Mouse (Mus musculus) heart, postnatal 0 days (tissue): ENCODE measurements around the gene Rnase11. TPM values are rescaled to one million over a fixed set of nuclear protein-coding genes. Genes with fewer than 3 reads are reported as not detected.
A peak's percentile ranks its signal among the peaks of the same experiment; 100 is the strongest.
"Not testable (repeated sequence)": the region's sequence is repeated elsewhere in the genome, so short reads cannot be mapped to it uniquely, and the experiment has no call there.

Experiments used
- ATAC-seq: fragments of 200-750 bp; cut with Nextera tagmentation; 2 replicates; pipeline ENCODE4 v1.8.0; 2017; ENCODE audit warnings: low read depth, moderate number of reproducible peaks, moderate library complexity; ENCODE audit not compliant: insufficient read depth
- DNase-seq: peaks from one replicate; pipeline ENCODE4 v3.0.0-alpha.2; 2016; ENCODE audit warnings: low spot score
- H3K27ac ChIP-seq: fragments of 300-500 bp; sonication (generic); 2 replicates; pipeline ENCODE4 v1.5.1; 2014; ENCODE audit warnings: low read depth, mild to moderate bottlenecking
- H3K27me3 ChIP-seq: fragments of 300-500 bp; sonication (generic); 2 replicates; pipeline ENCODE4 v1.6.1; 2014; ENCODE audit warnings: low read length, mixed read lengths; ENCODE audit not compliant: control insufficient read depth, insufficient read depth
- H3K36me3 ChIP-seq: fragments of 300-500 bp; sonication (generic); replicated peaks from 2 replicates; pipeline ENCODE4 v1.6.1; 2014; ENCODE audit warnings: low read length, mixed read lengths; ENCODE audit not compliant: control insufficient read depth, insufficient read depth
- H3K4me1 ChIP-seq: fragments of 300-500 bp; sonication (generic); 2 replicates; pipeline ENCODE4 v1.6.1; 2014; ENCODE audit warnings: antibody characterized with exemption; ENCODE audit not compliant: control insufficient read depth, insufficient read depth
- H3K4me2 ChIP-seq: fragments of 300-500 bp; sonication (generic); 2 replicates; pipeline ENCODE4 v1.6.1; 2014; ENCODE audit warnings: low read depth, mild to moderate bottlenecking, low read length, moderate library complexity
- H3K4me3 ChIP-seq: fragments of 300-500 bp; sonication (generic); 2 replicates; pipeline ENCODE4 v1.5.1; 2014; ENCODE audit warnings: low read depth, low read length
- H3K9ac ChIP-seq: fragments of 300-500 bp; sonication (generic); replicated peaks from 2 replicates; pipeline ENCODE4 v1.6.1; 2014; ENCODE audit warnings: low read depth, low read length, mixed read lengths
- H3K9me3 ChIP-seq: fragments of 300-500 bp; sonication (generic); replicated peaks from 2 replicates; pipeline ENCODE4 v1.6.1; 2016; ENCODE audit warnings: low read length; ENCODE audit not compliant: control insufficient read depth
- CTCF ChIP-seq: IDR thresholded peaks from 2 replicates; pipeline ENCODE4 v1.5.1; 2016; ENCODE audit warnings: antibody characterized with exemption, control low read depth, low read depth
- EP300 ChIP-seq: IDR thresholded peaks from 2 replicates; pipeline ENCODE4 v1.6.1; 2016; ENCODE audit warnings: antibody characterized with exemption, low read depth
- WGBS: fragments of 180-500 bp; shearing (Covaris S2); extraction: QIAGEN DNeasy Blood & Tissue Kit; methylation state at CpG from one replicate; pipeline ENCODE4 v1.1.7; 2014; 5-methylcytosine and 5-hydroxymethylcytosine counted together
- polyA plus RNA-seq: library from polyadenylated mRNA; unstranded; fragments of >200 nt; fragmentation: Nextera tagmentation; extraction: Ambion mirVana; gene quantifications from 2 replicates; pipeline ENCODE4 v1.2.1, GENCODE M21; 2015
- total RNA-seq: library from RNA; depleted of rRNA; stranded (reverse); fragments of >200 nt; gene quantifications from 2 replicates; pipeline ENCODE4 v1.2.3, GENCODE M21; 2014; ENCODE audit warnings: low replicate concordance

The Rnase11 gene
- total and polyA plus RNA-seq, 2 experiments from 2014 or later, result not detected

- no peaks in the 10 kb centered on the region for H3K36me3 ChIP-seq
- no peak for DNase-seq
- no peak overlapping the region for H3K27ac ChIP-seq
- 80% methylated on average over 4 of the region's 4 CpGs for WGBS
- H3K9ac ChIP-seq, result no peak overlapping the region
- TF ChIP-seq EP300 (no peak), CTCF (no peak)
- H3K4me1 ChIP-seq, result no peaks in the 10 kb centered on the region
- no peaks in the 10 kb centered on the region for H3K27me3 ChIP-seq
- no peak overlapping the region for H3K4me3 ChIP-seq
- no peak overlapping the region for H3K4me2 ChIP-seq
- ATAC-seq, result no peak
- H3K9me3 ChIP-seq, result 0 out of 2 replicates have a peak, but pooled peaks cover 3% of the 10 kb centered on the region
These were observed 26.5 kb downstream of the Rnase11 start for GRCm38 (mm10) chr14:51023457-51023856.

DNA sequence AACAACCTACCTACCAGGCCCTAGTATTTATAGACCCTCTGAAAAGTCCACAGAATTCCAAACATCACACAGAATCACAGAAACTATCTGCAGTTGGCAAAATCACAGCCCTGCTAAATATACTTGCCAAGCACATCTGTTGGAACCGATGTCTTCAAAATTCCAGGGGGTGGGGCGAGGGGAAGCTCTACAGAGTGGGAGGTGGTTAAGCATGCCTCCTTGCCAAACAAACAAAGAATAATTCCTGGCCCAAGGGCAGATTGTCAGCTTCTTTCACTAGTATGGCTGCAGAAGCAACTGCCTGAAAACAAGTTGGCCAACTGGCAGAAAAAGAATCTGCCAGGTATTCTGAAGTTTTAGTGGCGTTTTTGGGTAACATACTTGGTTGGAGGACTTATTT is 32.7 kb downstream of the Rnase11 start:
- Histone ChIP-seq H3K4me2 (no peak overlapping the region), H3K4me1 (no peaks in the 10 kb centered on the region), H3K9ac (no peak overlapping the region), H3K4me3 (no peak overlapping the region), H3K36me3 (no peaks in the 10 kb centered on the region), H3K9me3 (0 out of 2 replicates have a peak, but pooled peaks cover 3% of the 10 kb centered on the region), H3K27ac (peak overlapping the region; percentile 62; the same call in 1 of the 2 replicates), H3K27me3 (no peaks in the 10 kb centered on the region)
- peak; percentile 54 for DNase-seq
- TF ChIP-seq CTCF (no peak), EP300 (no peak)
- 40% methylated on average over 3 of the region's 3 CpGs for whole genome bisulfite sequencing
- ATAC-seq, result peak; percentile 68

DNA sequence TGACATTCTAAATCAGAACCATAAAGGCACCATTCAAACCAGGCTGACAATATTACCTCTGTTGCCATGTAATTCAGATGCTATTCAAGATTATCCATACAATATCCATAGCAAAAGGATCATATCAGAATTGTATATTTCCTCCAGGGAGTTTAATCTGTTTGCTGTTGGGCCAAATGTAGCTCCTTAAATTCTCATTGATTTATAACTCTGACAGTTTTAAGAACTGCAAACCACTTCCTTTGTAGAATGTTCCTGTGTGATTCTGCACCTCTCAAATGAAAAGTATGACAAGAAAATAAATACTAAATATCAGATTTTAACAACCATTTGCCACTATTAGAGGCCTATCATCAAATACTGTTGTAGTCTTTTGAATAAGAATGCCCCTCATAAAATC is 34.2 kb downstream of the Rnase11 start:
- TF ChIP-seq EP300 (no peak), CTCF (no peak)
- Histone ChIP-seq H3K4me3 (no peak overlapping the region), H3K27ac (no peak overlapping the region), H3K4me2 (no peak overlapping the region), H3K4me1 (no peaks in the 10 kb centered on the region), H3K9ac (no peak overlapping the region), H3K27me3 (no peaks in the 10 kb centered on the region), H3K36me3 (no peaks in the 10 kb centered on the region), H3K9me3 (0 out of 2 replicates have a peak, but pooled peaks cover 3% of the 10 kb centered on the region)
- no peak for ATAC-seq
- no peak for DNase-seq

GRCm38 (mm10) chr14:51014724-51015123 is 35.2 kb downstream of the Rnase11 start:
- H3K9ac ChIP-seq, H3K4me3 ChIP-seq, H3K27ac ChIP-seq, H3K4me1 ChIP-seq, ATAC-seq, H3K36me3 ChIP-seq, H3K9me3 ChIP-seq, H3K4me2 ChIP-seq, H3K27me3 ChIP-seq, DNase-seq: not testable (repeated sequence)
- 79% methylated on average over 3 of the region's 3 CpGs for WGBS

DNA sequence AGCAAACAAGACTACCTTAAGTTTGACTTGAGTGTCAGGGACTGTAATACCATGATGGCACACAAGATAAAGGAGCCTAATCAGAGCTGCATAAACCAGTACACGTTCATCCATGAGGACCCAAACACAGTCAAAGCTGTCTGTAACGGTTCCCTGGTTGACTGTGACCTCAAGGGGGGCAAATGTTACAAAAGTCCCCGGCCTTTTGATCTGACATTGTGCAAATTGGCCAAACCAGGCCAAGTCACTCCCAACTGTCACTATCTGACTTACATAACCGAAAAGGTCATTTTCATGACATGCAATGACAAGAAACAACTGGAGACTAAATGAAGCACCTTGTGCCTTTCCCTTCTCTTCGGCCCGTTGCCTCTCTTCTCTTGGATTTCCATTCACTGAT is 40.4 kb downstream of the Rnase11 start:
- TF ChIP-seq CTCF, result no peak
- TF ChIP-seq EP300, result no peak
- no peak overlapping the region for H3K4me2 ChIP-seq
- peak overlapping the region; percentile 95 for H3K27ac ChIP-seq
- 82% methylated on average over 6 of the region's 6 CpGs for WGBS
- no peak overlapping the region for H3K4me3 ChIP-seq
- H3K36me3 ChIP-seq, result no peaks in the 10 kb centered on the region
- no peaks in the 10 kb centered on the region for H3K27me3 ChIP-seq
- H3K4me1 ChIP-seq, result peaks cover 12% of the 10 kb centered on the region; the same call in 1 of the 2 replicates
- DNase-seq, result no peak
- no peak overlapping the region for H3K9ac ChIP-seq
- H3K9me3 ChIP-seq, result no peaks in the 10 kb centered on the region
- no peak for ATAC-seq

DNA sequence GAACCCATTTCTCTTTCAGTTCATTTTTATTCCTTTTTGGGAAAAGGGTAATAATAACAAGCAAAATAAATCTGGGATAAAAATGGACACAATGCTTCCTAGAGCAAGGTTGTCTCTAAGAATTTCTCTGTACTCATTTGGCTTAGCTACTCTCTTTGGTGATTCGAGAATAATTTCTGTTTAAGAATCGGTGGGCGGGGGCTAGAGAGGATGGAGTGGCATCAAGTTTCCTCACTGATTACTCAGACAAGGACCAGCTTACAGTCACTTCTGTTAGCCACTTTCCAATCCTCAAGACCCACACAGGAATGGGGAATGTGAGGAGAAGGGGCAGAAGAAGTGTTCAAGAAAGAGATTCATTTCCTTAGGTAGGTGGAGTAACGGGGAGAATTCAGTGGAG is 41.2 kb downstream of the Rnase11 start:
- no peak for DNase-seq
- H3K4me2 ChIP-seq, result no peak overlapping the region; the same call in 1 of the 2 replicates
- 70% methylated on average over 4 of the region's 4 CpGs for WGBS

More for the DNA sequence above, 41.2 kb downstream of the Rnase11 start:
- Histone ChIP-seq H3K27me3 (no peaks in the 10 kb centered on the region), H3K9me3 (no peaks in the 10 kb centered on the region), H3K4me1 (peaks cover 12% of the 10 kb centered on the region; the same call in 1 of the 2 replicates), H3K9ac (no peak overlapping the region), H3K4me3 (no peak overlapping the region), H3K36me3 (no peaks in the 10 kb centered on the region), H3K27ac (peak overlapping the region; percentile 95)
- no peak for TF ChIP-seq CTCF
- no peak for TF ChIP-seq EP300
- no peak for ATAC-seq
